Mouse (Mus musculus): ENCODE measurements around the gene Lrrc8b. TPM values are rescaled to one million over a fixed set of nuclear protein-coding genes. Genes with fewer than 3 reads are reported as not detected.

The Lrrc8b gene
- total RNA-seq, 2 experiments from 2014 or later: 65.5 to 70.3 TPM

- DNase-seq (ENCODE audit: extremely low spot score in 1 of 2, low spot score in 1 of 2): no peak
Measured at GRCm38 (mm10) chr5:105418364-105418763, 2.8 kb downstream of the Lrrc8b start.

GRCm38 (mm10) chr5:105418851-105419250, 3.3 kb downstream of the Lrrc8b start:
- DNase-seq (ENCODE audit: extremely low spot score in 1 of 2, low spot score in 1 of 2): no peak

GRCm38 (mm10) chr5:105425587-105425986, 10.0 kb downstream of the Lrrc8b start:
- DNase-seq (ENCODE audit: extremely low spot score in 1 of 2, low spot score in 1 of 2): no peak

- DNase-seq (ENCODE audit: extremely low spot score in 1 of 2, low spot score in 1 of 2): no peak
Measured at GRCm38 (mm10) chr5:105427326-105427725, 11.8 kb downstream of the Lrrc8b start.

GRCm38 (mm10) chr5:105428265-105428974, 12.8 kb downstream of the Lrrc8b start:
- DNase-seq (ENCODE audit: extremely low spot score in 1 of 2, low spot score in 1 of 2): no peak

GRCm38 (mm10) chr5:105430148-105430547, 14.6 kb downstream of the Lrrc8b start:
- no peak for DNase-seq (ENCODE audit: extremely low spot score in 1 of 2, low spot score in 1 of 2)

GRCm38 (mm10) chr5:105439608-105440007, 24.0 kb downstream of the Lrrc8b start:
- no peak for DNase-seq (ENCODE audit: extremely low spot score in 1 of 2, low spot score in 1 of 2)

- no peak for DNase-seq (ENCODE audit: extremely low spot score in 1 of 2, low spot score in 1 of 2)
Measured at GRCm38 (mm10) chr5:105440992-105441535, 25.5 kb downstream of the Lrrc8b start.

- DNase-seq (ENCODE audit: extremely low spot score in 1 of 2, low spot score in 1 of 2): no peak
Measured at GRCm38 (mm10) chr5:105442212-105443000, 26.8 kb downstream of the Lrrc8b start.

GRCm38 (mm10) chr5:105443057-105443815, 27.7 kb downstream of the Lrrc8b start:
- DNase-seq (ENCODE audit: extremely low spot score in 1 of 2, low spot score in 1 of 2): no peak

- DNase-seq (ENCODE audit: extremely low spot score in 1 of 2, low spot score in 1 of 2): no peak
Measured at GRCm38 (mm10) chr5:105445686-105446085, 30.1 kb downstream of the Lrrc8b start.

GRCm38 (mm10) chr5:105454105-105454504, 38.5 kb downstream of the Lrrc8b start:
- DNase-seq (ENCODE audit: extremely low spot score in 1 of 2, low spot score in 1 of 2): no peak

GRCm38 (mm10) chr5:105459077-105459476, 43.5 kb downstream of the Lrrc8b start:
- DNase-seq (ENCODE audit: extremely low spot score in 1 of 2, low spot score in 1 of 2): no peak

GRCm38 (mm10) chr5:105460551-105460950, 45.0 kb downstream of the Lrrc8b start:
- DNase-seq (ENCODE audit: extremely low spot score in 1 of 2, low spot score in 1 of 2): no peak

GRCm38 (mm10) chr5:105461076-105461475, 45.5 kb downstream of the Lrrc8b start:
- no peak for DNase-seq (ENCODE audit: extremely low spot score in 1 of 2, low spot score in 1 of 2)

- DNase-seq (ENCODE audit: extremely low spot score in 1 of 2, low spot score in 1 of 2): no peak
Measured at GRCm38 (mm10) chr5:105464671-105465070, 49.1 kb downstream of the Lrrc8b start.

- DNase-seq (ENCODE audit: extremely low spot score in 1 of 2, low spot score in 1 of 2): no peak
Measured at GRCm38 (mm10) chr5:105465550-105465949, 50.0 kb downstream of the Lrrc8b start.

GRCm38 (mm10) chr5:105466471-105466902, 50.9 kb downstream of the Lrrc8b start:
- no peak for DNase-seq (ENCODE audit: extremely low spot score in 1 of 2, low spot score in 1 of 2)

- DNase-seq (ENCODE audit: extremely low spot score in 1 of 2, low spot score in 1 of 2): no peak
Measured at GRCm38 (mm10) chr5:105467271-105467670, 51.7 kb downstream of the Lrrc8b start.

- DNase-seq (ENCODE audit: extremely low spot score in 1 of 2, low spot score in 1 of 2): no peak
Measured at GRCm38 (mm10) chr5:105472983-105473705, 57.6 kb downstream of the Lrrc8b start.
